Mouse (Mus musculus) bone marrow, adult 2 months (tissue): ENCODE data around the gene Trat1. TPM values are rescaled to one million over a fixed set of nuclear protein-coding genes. Genes with fewer than 3 reads are reported as not detected.

ENCODE experiments used
- H3K27ac ChIP-seq: fragments of 200-500 bp; 2 replicates; pipeline ENCODE4 v1.5.1; 2012; ENCODE audit warnings: low read depth, mild to moderate bottlenecking, control low read depth, inconsistent platforms, low read length; ENCODE audit not compliant: control insufficient read depth, poor library complexity, insufficient read depth
- H3K4me1 ChIP-seq: fragments of 200-500 bp; 2 replicates; pipeline ENCODE4 v1.6.1; 2011; ENCODE audit warnings: low read length; ENCODE audit not compliant: control insufficient read depth, insufficient read depth
- H3K4me3 ChIP-seq: fragments of 200-500 bp; replicated peaks from 2 replicates; pipeline ENCODE3; 2011; ENCODE audit warnings: mild to moderate bottlenecking, low read depth, low read length, control low read depth; ENCODE audit not compliant: control insufficient read depth
- CTCF ChIP-seq: fragments of 200-500 bp; IDR thresholded peaks from 2 replicates; pipeline ENCODE4 v1.5.1; 2011; ENCODE audit warnings: low read length, control low read depth; ENCODE audit not compliant: control insufficient read depth, insufficient read depth
- POLR2A ChIP-seq: fragments of 200-500 bp; IDR thresholded peaks from 2 replicates; pipeline ENCODE4 v1.6.1; 2011; ENCODE audit warnings: low read depth, mild to moderate bottlenecking, control low read depth, low read length, borderline replicate concordance; ENCODE audit not compliant: control insufficient read depth
- WGBS: fragments of 180-500 bp; shearing (Covaris S2); methylation state at CpG from one replicate; pipeline ENCODE4 v1.1.7; 2018; 5-methylcytosine and 5-hydroxymethylcytosine counted together
- polyA plus RNA-seq: library from polyadenylated mRNA; stranded (reverse); fragments of >200 nt; gene quantifications from 2 replicates; pipeline ENCODE4 v1.2.4, GENCODE M21; 2011; ENCODE audit warnings: low replicate concordance; ENCODE audit not compliant: missing spikeins, insufficient read depth, insufficient read length

Trat1 gene
- polyA plus RNA-seq, 1 experiment: not detected

DNA sequence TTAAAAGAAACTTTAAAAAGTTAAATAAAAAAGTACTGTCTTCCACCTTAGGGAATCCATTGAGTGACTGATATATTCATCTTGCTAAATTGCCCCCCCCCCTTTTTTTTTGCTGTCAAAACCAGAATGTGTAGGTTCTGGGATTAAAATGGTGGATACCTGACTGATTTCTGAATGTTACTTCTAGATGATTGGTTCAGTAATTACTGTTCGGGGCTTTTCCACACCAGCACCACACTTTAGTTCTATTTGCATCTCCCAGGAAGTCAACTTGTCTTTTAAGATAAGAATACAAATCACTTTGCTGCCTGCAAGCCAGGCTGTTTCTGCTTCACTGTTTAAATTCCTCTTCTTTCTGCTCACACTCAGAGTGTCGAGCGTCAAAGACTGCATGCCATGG is 26.5 kb upstream of the Trat1 start:
- TF ChIP-seq POLR2A: no peak
- no peak for TF ChIP-seq CTCF
- Histone ChIP-seq H3K4me3 (no peak overlapping the region), H3K27ac (no peak overlapping the region), H3K4me1 (peaks cover 4% of the 10 kb centered on the region)
- WGBS: 40% methylated on average over 3 of the region's 3 CpGs

DNA sequence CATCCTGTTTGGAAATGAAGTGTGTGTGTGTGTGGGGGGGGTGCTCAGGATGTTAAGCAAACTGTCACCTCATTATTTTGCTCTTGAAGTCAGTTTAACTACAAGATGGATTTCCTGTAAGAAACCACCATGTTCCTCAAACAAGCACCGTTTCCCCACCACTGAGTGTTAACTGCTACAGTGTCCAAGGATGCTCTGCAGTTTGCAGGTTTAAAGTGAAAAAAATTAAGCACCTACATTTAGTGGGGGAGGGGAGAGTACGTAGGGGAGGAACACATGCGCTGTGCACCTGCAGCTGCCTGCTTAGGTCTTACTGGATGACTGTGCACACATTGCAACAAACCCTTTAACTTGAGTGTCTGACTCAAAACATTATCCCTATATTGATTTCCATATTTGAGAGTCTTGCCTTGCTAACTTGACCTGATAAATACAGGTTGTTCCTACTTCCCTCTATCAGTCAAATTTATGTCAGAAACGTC is 16.9 kb upstream of the Trat1 start:
- Histone ChIP-seq H3K4me1 (peaks cover 1% of the 10 kb centered on the region; the same call in 1 of the 2 replicates), H3K27ac (no peak overlapping the region), H3K4me3 (no peak overlapping the region)
- TF ChIP-seq POLR2A (no peak), CTCF (no peak)
- WGBS: 3% methylated on average over 4 of the region's 4 CpGs

DNA sequence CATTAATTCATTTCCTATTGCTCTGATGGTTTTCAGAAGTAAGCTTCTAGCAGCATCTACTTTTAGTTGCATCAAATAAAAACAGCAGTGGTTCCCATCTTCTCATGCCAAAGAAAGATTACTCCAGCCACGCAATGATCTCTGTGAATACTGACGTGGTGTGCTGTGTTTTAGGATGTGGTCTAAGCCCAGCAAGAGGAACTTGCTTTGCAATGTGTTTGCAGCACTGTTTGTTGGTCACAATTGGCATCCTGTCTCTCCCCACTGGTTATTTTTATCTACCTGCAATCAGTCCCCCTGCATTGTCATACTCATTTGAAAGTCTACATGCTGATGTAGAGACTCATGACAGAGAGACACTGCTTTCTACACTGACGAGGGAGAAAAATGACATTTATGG is 14.4 kb upstream of the Trat1 start:
- H3K4me1 ChIP-seq: peaks cover 1% of the 10 kb centered on the region; the same call in 1 of the 2 replicates
- TF ChIP-seq POLR2A (no peak), CTCF (no peak)
- 2% methylated on average over 3 of the region's 3 CpGs for WGBS
- no peak overlapping the region for H3K27ac ChIP-seq
- H3K4me3 ChIP-seq: no peak overlapping the region

DNA sequence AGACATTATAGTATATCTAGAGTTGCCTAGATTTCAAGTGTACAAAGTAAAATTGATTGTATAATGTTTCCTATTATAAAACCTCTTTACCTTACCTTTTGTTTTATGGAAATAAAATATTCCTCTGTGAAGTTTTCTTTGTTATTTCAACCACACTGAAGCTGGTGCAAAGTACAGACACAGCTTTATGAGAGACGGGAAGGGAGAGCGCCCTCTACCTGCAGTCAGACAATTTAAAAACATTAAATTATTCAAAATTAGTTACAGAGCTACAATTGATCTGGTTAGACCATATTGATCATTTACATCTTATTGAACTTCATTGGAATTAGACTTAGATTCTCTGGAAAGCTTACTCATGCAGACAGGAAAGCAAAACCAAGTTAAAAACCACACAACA is 5.4 kb upstream of the Trat1 start:
- no peaks in the 10 kb centered on the region for H3K4me1 ChIP-seq
- TF ChIP-seq POLR2A: no peak
- no peak for TF ChIP-seq CTCF
- no peak overlapping the region for H3K27ac ChIP-seq
- 62% methylated on average over 2 of the region's 2 CpGs for WGBS
- no peak overlapping the region for H3K4me3 ChIP-seq

DNA sequence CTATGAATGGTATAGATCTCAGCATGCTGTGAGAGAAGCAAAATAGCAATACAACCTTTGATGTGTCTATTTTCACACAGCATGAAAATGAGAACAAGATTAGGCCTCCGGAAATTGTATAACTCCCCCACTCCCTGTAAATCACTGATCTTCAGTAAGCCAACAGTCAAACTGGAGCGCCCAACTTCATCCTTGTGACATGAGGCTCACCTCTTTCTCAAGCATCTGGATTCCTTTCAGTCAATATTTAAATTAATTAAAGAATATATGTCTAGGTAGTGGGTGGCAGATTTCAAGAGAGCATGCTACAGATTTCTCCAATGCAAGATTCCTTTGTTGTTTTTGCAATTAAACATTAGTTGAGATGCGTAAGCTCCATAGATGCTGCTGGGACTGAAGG is 2.6 kb downstream of the Trat1 start:
- no peak overlapping the region for H3K27ac ChIP-seq

DNA sequence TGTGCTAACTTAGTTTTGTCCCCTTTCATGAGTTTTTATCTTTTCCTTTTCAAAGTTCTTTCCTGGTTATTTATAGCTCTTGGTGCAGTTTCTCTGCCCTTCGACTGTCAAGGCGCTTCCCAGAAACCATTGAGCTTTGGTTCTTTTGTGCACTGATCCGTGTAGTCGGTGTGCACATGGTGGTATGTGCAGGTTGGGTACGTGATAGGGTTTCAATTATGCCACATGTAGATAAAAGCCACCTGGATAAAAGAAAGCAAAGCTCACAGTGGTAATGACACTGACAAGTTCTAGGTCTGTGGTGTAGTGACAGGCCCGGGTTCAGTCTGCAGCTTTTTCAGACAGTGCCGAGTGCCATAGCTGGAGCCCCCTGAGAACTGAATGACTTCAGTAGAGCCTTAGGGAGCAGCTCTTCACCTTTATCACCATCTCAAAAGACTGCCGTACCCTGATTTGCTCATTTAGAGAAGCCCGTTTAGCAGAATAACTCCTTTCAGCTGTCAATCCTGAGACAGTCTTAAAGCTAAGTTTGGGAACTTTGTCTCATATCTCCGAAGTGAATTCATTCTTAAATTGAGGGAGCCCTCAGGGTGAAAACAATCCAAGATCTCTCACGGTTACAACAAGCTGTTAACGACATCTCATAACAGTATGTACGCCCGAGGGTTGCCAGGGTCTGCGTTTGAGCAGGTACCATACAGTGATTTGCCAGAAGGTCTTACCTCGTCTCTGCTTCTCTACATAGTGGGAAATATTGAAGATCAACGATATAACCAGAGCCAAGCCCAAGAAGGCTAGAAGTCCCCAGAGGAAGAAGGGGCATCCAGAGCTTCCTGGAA is 11.0 kb downstream of the Trat1 start:
- Histone ChIP-seq H3K4me3 (no peak overlapping the region), H3K4me1 (no peaks in the 10 kb centered on the region), H3K27ac (no peak overlapping the region)
- WGBS: 83% methylated on average over 17 of the region's 17 CpGs
- TF ChIP-seq CTCF: no peak
- no peak for TF ChIP-seq POLR2A

More for the DNA sequence above, 2.6 kb downstream of the Trat1 start:
- H3K4me1 ChIP-seq: no peaks in the 10 kb centered on the region
- 86% methylated on average over 3 of the region's 3 CpGs for WGBS
- no peak overlapping the region for H3K4me3 ChIP-seq
- TF ChIP-seq CTCF (no peak), POLR2A (no peak)

DNA sequence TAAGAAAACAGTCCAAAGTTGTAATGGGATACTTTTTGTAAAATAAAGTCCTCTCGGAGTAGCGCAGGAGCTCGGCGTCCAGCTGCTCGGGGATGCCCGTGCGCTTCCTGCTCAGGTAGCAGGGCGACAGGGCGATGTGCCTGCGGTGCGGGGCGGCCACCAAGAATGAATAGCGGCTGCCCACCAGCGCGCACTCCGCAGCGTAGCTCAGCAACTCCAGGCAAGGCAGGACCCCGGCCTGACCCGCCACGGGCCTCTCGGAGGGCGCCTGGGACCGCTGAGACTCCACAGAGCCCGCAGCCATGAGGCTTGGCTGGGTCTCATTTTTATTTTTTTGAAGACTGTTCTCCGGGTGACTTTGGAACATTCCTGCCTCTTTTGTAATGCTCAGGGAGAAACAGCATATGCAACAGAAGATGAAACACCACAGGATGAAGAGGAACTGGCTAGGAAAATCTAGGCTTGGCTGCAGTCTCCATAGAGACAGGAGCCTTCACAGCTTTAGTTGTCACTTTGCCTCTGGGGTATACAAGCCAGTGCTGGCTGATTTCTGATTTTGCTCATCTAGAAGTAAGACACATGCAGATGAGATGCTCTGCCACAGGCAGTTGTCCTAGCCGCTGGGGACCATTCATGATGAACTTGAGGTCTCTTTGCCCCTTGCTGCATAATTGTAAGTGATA is 21.5 kb downstream of the Trat1 start:
- Histone ChIP-seq H3K4me1 (no peaks in the 10 kb centered on the region), H3K27ac (no peak overlapping the region), H3K4me3 (no peak overlapping the region)
- no peak for TF ChIP-seq CTCF
- TF ChIP-seq POLR2A: no peak
- WGBS: 56% methylated on average over 26 of the region's 26 CpGs

DNA sequence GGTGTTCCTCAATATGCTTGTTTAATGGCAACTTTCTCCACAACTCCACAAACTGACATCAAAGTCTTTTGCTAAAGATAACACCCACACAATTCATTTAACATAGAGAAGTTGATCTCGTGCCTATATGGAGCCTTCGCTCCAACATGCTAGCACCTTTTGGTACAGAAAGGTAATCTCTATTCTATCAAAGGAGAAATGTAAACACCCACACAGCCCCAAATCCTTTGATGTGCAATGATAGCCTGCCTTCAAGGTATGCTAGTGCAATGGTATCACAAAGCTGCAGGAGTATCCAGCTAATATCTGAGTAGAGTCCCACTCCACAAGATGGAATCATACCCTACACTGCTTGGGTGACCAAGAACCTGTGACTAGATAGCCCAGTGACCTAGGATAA is 26.4 kb downstream of the Trat1 start:
- H3K4me3 ChIP-seq: no peak overlapping the region
- 78% methylated on average over 2 of the region's 2 CpGs for WGBS
- no peaks in the 10 kb centered on the region for H3K4me1 ChIP-seq
- H3K27ac ChIP-seq: no peak overlapping the region
- no peak for TF ChIP-seq POLR2A
- TF ChIP-seq CTCF: no peak
